Mouse (Mus musculus) ES-E14 (cell line): ENCODE measurements around the gene Gh. TPM values are rescaled to one million over a fixed set of nuclear protein-coding genes. Genes with fewer than 3 reads are reported as not detected.

Source experiments
- DNase-seq: peaks from one replicate; pipeline ENCODE4 v3.0.0-alpha.2; 2013; ENCODE audit warnings: low read depth, low spot score
- H3K27ac ChIP-seq: 2 replicates; pipeline ENCODE4 v1.5.1; 2012; ENCODE audit warnings: low read depth, mild to moderate bottlenecking, low read length, moderate library complexity, mixed read lengths; ENCODE audit not compliant: poor library complexity, insufficient read depth, severe bottlenecking
- H3K36me3 ChIP-seq: 2 replicates; pipeline ENCODE4 v1.6.1; 2012; ENCODE audit warnings: mild to moderate bottlenecking, low read length, moderate library complexity, mixed read lengths; ENCODE audit not compliant: control insufficient read depth, poor library complexity, insufficient read depth, severe bottlenecking
- H3K4me1 ChIP-seq, 2 experiments: fragments of 150-350 bp in 1 of 2; sonication (generic) in 1 of 2; 2 replicates each; pipeline ENCODE4 v1.6.1; 2012; ENCODE audit warnings: low read length in 2 of 2, mild to moderate bottlenecking in 1 of 2, mixed read lengths in 1 of 2; ENCODE audit not compliant: control insufficient read depth in 2 of 2, insufficient read depth in 2 of 2, poor library complexity in 1 of 2
- H3K4me3 ChIP-seq, 2 experiments: fragments of 150-350 bp in 1 of 2; sonication (generic) in 1 of 2; 2 replicates each; pipeline ENCODE4 v1.5.1; 2012; ENCODE audit warnings: low read length in 2 of 2, low read depth in 1 of 2, mild to moderate bottlenecking in 1 of 2, mixed read lengths in 1 of 2; ENCODE audit not compliant: insufficient read depth in 1 of 2, poor library complexity in 1 of 2, severe bottlenecking in 1 of 2
- H3K9ac ChIP-seq: 2 replicates; pipeline ENCODE4 v1.6.1; 2012; ENCODE audit warnings: low read depth, mild to moderate bottlenecking, low read length, mixed read lengths; ENCODE audit not compliant: poor library complexity, insufficient read depth, severe bottlenecking
- H3K9me3 ChIP-seq: fragments of 150-350 bp; sonication (generic); 2 replicates; pipeline ENCODE4 v1.6.1; 2012; ENCODE audit warnings: low read depth, mild to moderate bottlenecking, low read length; ENCODE audit not compliant: control insufficient read depth, insufficient read depth
- CHD2 ChIP-seq: IDR thresholded peaks from 2 replicates; pipeline ENCODE4 v1.6.1; 2014; ENCODE audit warnings: mild to moderate bottlenecking, low read depth, low read length, inconsistent platforms
- HCFC1 ChIP-seq: IDR thresholded peaks from 2 replicates; pipeline ENCODE4 v1.6.1; 2012; ENCODE audit warnings: low read length, inconsistent platforms, borderline replicate concordance; ENCODE audit not compliant: insufficient read depth
- MAFK ChIP-seq: IDR thresholded peaks from 2 replicates; pipeline ENCODE4 v1.6.1; 2014; ENCODE audit warnings: mild to moderate bottlenecking, low read depth, low read length, inconsistent platforms; ENCODE audit not compliant: insufficient read depth
- ZC3H11A ChIP-seq: IDR thresholded peaks from 2 replicates; pipeline ENCODE4 v1.6.1; 2012; ENCODE audit warnings: low read depth, mild to moderate bottlenecking, inconsistent platforms, low read length, borderline replicate concordance
- ZNF384 ChIP-seq: IDR thresholded peaks from 2 replicates; pipeline ENCODE4 v1.6.1; 2012; ENCODE audit warnings: low read depth, low read length, inconsistent platforms
- in situ Hi-C, 2 experiments: fragments of 600-800 bp; cut with MboI; formaldehyde crosslinking; loops; one replicate each; pipeline ENCODE4 v1.15.1; 2025; ENCODE audit warnings: low sequenced_read_pairs in 2 of 2, inconsistent platforms in 1 of 2; ENCODE audit not compliant: unreplicated experiment in 2 of 2
- total RNA-seq: library from RNA; depleted of rRNA; stranded (reverse); fragments of 300-350 nt; gene quantifications from 2 replicates; pipeline ENCODE4 v1.2.3, GENCODE M21; 2012

Gene Gh
- total RNA-seq, 1 experiment, result not detected

DNA sequence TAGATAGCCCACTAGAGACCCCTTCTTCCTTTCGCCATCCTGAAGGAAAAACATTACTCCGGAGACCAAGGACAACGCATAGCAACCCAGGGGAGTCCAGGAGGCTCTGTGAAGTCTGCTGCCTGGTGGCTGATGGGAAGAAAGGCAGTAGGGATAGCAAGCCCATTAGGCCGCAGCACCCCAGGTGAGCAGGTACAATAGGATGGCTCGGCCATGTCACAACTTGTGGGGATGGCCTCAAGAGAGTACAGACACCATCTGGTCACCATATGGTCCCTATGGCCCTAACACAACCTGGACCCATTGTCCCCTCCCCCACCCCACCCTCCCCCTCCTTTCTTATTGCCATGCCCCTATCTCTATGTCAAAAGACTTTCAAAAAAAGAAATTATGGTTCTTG is 33.8 kb downstream of the Gh start:
- peaks cover 33% of the 10 kb centered on the region for H3K36me3 ChIP-seq
- no peaks in the 10 kb centered on the region for H3K9me3 ChIP-seq
- no peak for DNase-seq
- H3K9ac ChIP-seq, result no peak overlapping the region
- in situ Hi-C loops, result no loop called here
- peaks cover 7 to 14% of the 10 kb centered on the region in 2 experiments for H3K4me1 ChIP-seq
- no peak overlapping the region for H3K27ac ChIP-seq
- TF ChIP-seq ZNF384, result no peak
- TF ChIP-seq HCFC1, result no peak
- no peak overlapping the region for H3K4me3 ChIP-seq

DNA sequence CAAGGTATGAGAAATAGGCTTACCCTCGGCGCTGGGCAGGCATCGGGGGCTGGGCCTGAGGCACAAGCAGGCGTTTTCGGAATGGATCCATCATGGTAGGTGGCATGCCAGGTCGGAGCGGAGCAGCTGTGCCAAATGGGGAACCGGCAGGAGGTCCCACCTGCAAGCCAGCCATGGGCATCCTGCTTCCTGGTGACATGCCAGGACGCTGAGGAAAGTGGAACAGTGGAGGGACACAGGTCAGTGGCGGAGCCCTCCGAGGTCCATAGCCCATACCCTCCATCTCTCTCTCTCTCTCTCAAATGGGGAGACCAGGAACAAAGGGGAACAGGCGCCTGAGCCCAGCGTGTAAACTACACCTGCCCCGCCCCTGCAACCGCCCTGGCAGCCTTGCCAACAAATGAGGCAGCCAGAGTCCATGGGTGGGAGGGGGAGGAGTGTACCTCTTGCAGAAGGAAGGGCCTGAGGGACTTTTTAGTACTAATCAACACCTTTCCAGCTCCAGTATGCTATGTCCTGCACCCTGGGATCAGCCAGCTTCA is 34.3 kb downstream of the Gh start:
- TF ChIP-seq MAFK (no peak), ZC3H11A (no peak), HCFC1 (no peak), CHD2 (no peak), ZNF384 (no peak)
- Histone ChIP-seq H3K9ac (no peak overlapping the region), H3K27ac (no peak overlapping the region), H3K36me3 (peaks cover 38% of the 10 kb centered on the region), H3K4me1 (peaks cover 7 to 14% of the 10 kb centered on the region in 2 experiments), H3K4me3 (no peak overlapping the region), H3K9me3 (no peaks in the 10 kb centered on the region)
- in situ Hi-C loops, result no loop called here
- DNase-seq, result no peak

DNA sequence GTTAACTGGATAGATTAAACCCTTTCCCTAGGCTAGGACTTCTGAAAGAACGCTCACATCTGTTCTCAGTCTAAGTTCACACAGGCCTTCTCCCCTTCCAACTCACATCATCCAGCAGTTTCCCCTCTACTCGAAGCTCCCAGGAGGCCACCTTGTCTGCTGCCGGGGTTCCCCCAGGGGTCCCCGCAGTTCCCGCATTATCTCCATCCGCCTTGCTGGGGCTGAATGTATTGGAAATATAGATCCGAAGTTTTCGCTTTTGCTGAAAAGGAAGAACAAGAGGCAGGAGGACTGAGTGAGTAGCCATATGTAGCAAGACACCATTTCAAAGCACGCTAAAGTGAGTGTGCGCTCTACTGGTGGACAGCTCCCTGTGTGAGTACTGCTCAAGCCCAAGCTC is 35.2 kb downstream of the Gh start:
- Histone ChIP-seq H3K27ac (no peak overlapping the region), H3K9me3 (no peaks in the 10 kb centered on the region), H3K4me3 (no peak overlapping the region), H3K4me1 (peaks cover 7 to 12% of the 10 kb centered on the region in 2 experiments), H3K36me3 (peaks cover 47% of the 10 kb centered on the region), H3K9ac (no peak overlapping the region)
- in situ Hi-C loops, result no loop called here
- DNase-seq, result no peak
- TF ChIP-seq CHD2, result no peak
- no peak for TF ChIP-seq ZC3H11A
- no peak for TF ChIP-seq MAFK

DNA sequence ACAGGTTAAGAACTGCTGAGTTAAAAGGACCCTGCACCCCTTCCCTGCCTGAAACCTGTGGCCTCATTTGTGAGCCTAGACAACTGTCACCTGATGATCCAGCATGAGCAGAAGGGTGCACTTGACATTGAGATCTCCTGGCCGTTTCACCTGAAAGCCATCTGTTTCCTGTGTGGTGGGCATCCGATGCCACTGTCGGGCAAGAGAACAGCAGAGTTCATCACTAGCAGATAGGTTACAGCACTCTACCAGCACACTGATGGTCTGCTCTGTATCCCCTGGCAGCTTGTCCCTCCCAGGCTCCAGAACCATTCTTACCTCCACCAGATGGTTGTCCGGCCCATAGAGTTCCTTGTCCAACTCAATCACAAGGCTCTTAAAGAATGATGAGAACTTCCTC is 36.1 kb downstream of the Gh start:
- peaks cover 53% of the 10 kb centered on the region for H3K36me3 ChIP-seq
- H3K4me3 ChIP-seq, result no peak overlapping the region

DNA sequence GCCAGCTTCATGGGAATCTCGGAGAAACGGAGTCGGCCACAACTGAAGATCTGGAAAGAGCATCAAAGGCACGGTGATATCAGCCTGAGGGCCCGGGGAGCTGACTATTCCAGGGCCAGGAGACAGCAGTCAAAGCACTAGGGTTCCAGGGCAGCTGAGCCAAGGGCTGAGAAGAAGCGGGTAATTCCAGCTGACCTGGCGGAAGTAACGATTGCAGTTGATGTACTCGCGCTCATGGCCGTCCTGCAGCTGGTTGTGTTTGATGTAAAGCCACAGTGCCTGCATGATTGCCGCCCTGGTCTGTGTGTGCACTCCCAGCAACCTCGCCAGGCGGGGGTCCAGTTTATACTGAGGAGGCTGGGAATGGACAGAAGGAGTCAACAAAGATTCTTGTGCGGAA is 36.7 kb downstream of the Gh start:
- DNase-seq, result no peak
- no peak overlapping the region for H3K4me3 ChIP-seq
- TF ChIP-seq HCFC1 (no peak), ZNF384 (no peak), CHD2 (no peak), MAFK (no peak), ZC3H11A (no peak)
- peaks cover 6 to 7% of the 10 kb centered on the region in 2 experiments; a peak in 3 of 4 replicates for H3K4me1 ChIP-seq
- in situ Hi-C loops, result no loop called here
- no peak overlapping the region for H3K9ac ChIP-seq
- no peaks in the 10 kb centered on the region for H3K9me3 ChIP-seq
- H3K36me3 ChIP-seq, result peaks cover 53% of the 10 kb centered on the region
- no peak overlapping the region for H3K27ac ChIP-seq

More for the DNA sequence above, 36.1 kb downstream of the Gh start:
- TF ChIP-seq CHD2 (no peak), HCFC1 (no peak), MAFK (no peak), ZC3H11A (no peak), ZNF384 (no peak)
- no peak overlapping the region for H3K27ac ChIP-seq
- H3K9ac ChIP-seq, result no peak overlapping the region
- no peaks in the 10 kb centered on the region for H3K9me3 ChIP-seq
- peaks cover 7 to 8% of the 10 kb centered on the region in 2 experiments; a peak in 3 of 4 replicates for H3K4me1 ChIP-seq
- no peak for DNase-seq
- in situ Hi-C loops, result no loop called here
